Mouse (Mus musculus) stomach, embryonic 14.5 days (tissue): Measurements from ENCODE around the gene Lgals7. TPM values are rescaled to one million over a fixed set of nuclear protein-coding genes. Genes with fewer than 3 reads are reported as not detected.
"Not testable (repeated sequence)": the region's sequence is repeated elsewhere in the genome, so short reads cannot be mapped to it uniquely, and the experiment has no call there.

ENCODE experiments used
- ATAC-seq: fragments of 200-750 bp; cut with Nextera tagmentation; 2 replicates; pipeline ENCODE4 v1.8.0; 2017; ENCODE audit warnings: low read depth, moderate TSS enrichment; ENCODE audit not compliant: insufficient number of reproducible peaks, insufficient read depth, low FRiP score
- H3K27ac ChIP-seq: fragments of 300-500 bp; sonication (generic); 2 replicates; pipeline ENCODE4 v1.5.1; 2014; ENCODE audit warnings: mild to moderate bottlenecking, low read length, moderate library complexity, mixed read lengths
- H3K27me3 ChIP-seq: fragments of 300-500 bp; sonication (generic); 2 replicates; pipeline ENCODE4 v1.6.1; 2014; ENCODE audit warnings: low read length, control low read depth, mixed read lengths; ENCODE audit not compliant: control insufficient read depth, insufficient read depth
- H3K36me3 ChIP-seq: fragments of 300-500 bp; sonication (generic); 2 replicates; pipeline ENCODE4 v1.6.1; 2014; ENCODE audit warnings: mild to moderate bottlenecking, control low read depth, low read length, moderate library complexity, mixed read lengths; ENCODE audit not compliant: control insufficient read depth, insufficient read depth
- H3K4me1 ChIP-seq: fragments of 300-500 bp; sonication (generic); 2 replicates; pipeline ENCODE4 v1.6.1; 2014; ENCODE audit warnings: low read length, control low read depth, mixed read lengths; ENCODE audit not compliant: control insufficient read depth, insufficient read depth
- H3K4me2 ChIP-seq: fragments of 300-500 bp; sonication (generic); replicated peaks from 2 replicates; pipeline ENCODE4 v1.6.1; 2014; ENCODE audit warnings: low read depth, low read length, control low read depth
- H3K4me3 ChIP-seq: fragments of 300-500 bp; sonication (generic); 2 replicates; pipeline ENCODE4 v1.5.1; 2014; ENCODE audit warnings: low read depth, low read length, control low read depth
- H3K9ac ChIP-seq: fragments of 300-500 bp; sonication (generic); replicated peaks from 2 replicates; pipeline ENCODE4 v1.6.1; 2014; ENCODE audit warnings: low read depth, mild to moderate bottlenecking, control low read depth, low read length, moderate library complexity, mixed read lengths
- H3K9me3 ChIP-seq: fragments of 300-500 bp; sonication (generic); 2 replicates; pipeline ENCODE4 v1.6.1; 2016; ENCODE audit warnings: low read depth, low read length, control low read depth; ENCODE audit not compliant: control insufficient read depth
- WGBS: fragments of 180-500 bp; shearing (Covaris S2); extraction: QIAGEN DNeasy Blood & Tissue Kit; methylation state at CpG from one replicate; pipeline ENCODE4 v1.1.7; 2014; 5-methylcytosine and 5-hydroxymethylcytosine counted together
- polyA plus RNA-seq: library from polyadenylated mRNA; unstranded; fragments of >200 nt; fragmentation: Nextera tagmentation; extraction: Ambion mirVana; gene quantifications from 2 replicates; pipeline ENCODE4 v1.2.1, GENCODE M21; 2014

Gene Lgals7
- polyA plus RNA-seq, 1 experiment from 2014 or later: 1.5 TPM

- Histone ChIP-seq H3K36me3 (no peaks in the 10 kb centered on the region), H3K27me3 (no peaks in the 10 kb centered on the region), H3K27ac (no peak overlapping the region), H3K9me3 (no peaks in the 10 kb centered on the region), H3K4me3 (no peak overlapping the region), H3K4me2 (no peak overlapping the region), H3K4me1 (no peaks in the 10 kb centered on the region), H3K9ac (no peak overlapping the region)
- WGBS: 70% methylated on average over 4 of the region's 4 CpGs
- ATAC-seq: no peak
Measured at GRCm38 (mm10) chr7:28876099-28876498, 12.4 kb downstream of the Lgals7 start.

- WGBS: 83% methylated on average over 7 of the region's 7 CpGs
- Histone ChIP-seq H3K4me3 (no peak overlapping the region), H3K4me1 (no peaks in the 10 kb centered on the region), H3K27ac (no peak overlapping the region), H3K36me3 (no peaks in the 10 kb centered on the region), H3K27me3 (no peaks in the 10 kb centered on the region), H3K9me3 (no peaks in the 10 kb centered on the region), H3K4me2 (no peak overlapping the region), H3K9ac (no peak overlapping the region)
- no peak for ATAC-seq
Measured at GRCm38 (mm10) chr7:28877155-28877554, 13.5 kb downstream of the Lgals7 start.

DNA sequence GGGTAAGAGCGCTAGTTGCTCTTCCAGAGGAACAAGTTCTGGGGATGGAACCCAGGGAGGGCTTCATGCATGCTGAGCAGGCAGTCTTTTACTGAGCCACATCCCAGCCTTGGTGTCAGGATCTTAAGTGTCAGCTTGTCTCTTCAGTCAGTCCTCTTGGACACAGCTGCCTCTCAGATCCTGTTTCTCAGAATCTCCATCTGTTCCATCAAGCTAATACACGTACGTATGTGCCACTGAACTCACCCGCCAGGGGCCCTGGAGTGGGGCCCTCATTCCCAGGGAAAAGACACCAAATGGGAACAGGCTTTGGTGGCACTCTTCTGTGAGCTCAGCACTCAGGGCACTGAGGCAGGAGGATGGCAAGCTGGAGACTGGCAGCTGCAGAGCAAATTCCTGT is 14.2 kb downstream of the Lgals7 start:
- no peak overlapping the region for H3K4me3 ChIP-seq
- ATAC-seq: no peak
- WGBS: 76% methylated on average over 4 of the region's 4 CpGs
- no peaks in the 10 kb centered on the region for H3K4me1 ChIP-seq
- H3K27ac ChIP-seq: no peak overlapping the region
- no peak overlapping the region for H3K4me2 ChIP-seq
- H3K9me3 ChIP-seq: no peaks in the 10 kb centered on the region
- no peak overlapping the region for H3K9ac ChIP-seq
- no peaks in the 10 kb centered on the region for H3K27me3 ChIP-seq
- H3K36me3 ChIP-seq: no peaks in the 10 kb centered on the region

- WGBS: 66% methylated on average over 7 of the region's 7 CpGs
Measured at GRCm38 (mm10) chr7:28879606-28880005, 16.0 kb downstream of the Lgals7 start.

DNA sequence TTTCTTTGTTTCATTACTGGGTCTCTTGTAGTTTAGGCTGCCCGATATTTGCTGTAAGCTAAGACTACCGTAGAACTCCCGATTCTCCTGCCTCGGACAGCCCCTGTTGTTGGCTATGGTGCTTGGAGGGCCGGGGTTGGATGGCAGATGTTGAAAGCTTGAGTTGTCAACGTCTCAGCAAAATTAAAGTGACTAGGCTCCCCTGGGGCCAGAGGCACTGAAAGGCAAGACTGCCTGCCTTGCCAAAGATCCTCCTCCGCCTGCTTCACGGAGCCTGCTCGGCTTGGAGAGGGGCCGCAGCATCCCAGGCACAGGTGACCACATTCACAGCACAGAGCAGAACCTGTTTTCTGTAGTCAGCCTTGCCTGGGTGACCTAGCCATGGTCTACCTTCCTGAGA is 16.9 kb downstream of the Lgals7 start:
- WGBS: 84% methylated on average over 10 of the region's 10 CpGs
- H3K27ac ChIP-seq: no peak overlapping the region

More at GRCm38 (mm10) chr7:28879606-28880005, 16.0 kb downstream of the Lgals7 start:
- Histone ChIP-seq H3K4me2 (no peak overlapping the region), H3K27me3 (no peaks in the 10 kb centered on the region), H3K9me3 (no peaks in the 10 kb centered on the region), H3K4me1 (no peaks in the 10 kb centered on the region), H3K36me3 (no peaks in the 10 kb centered on the region), H3K4me3 (no peak overlapping the region), H3K27ac (no peak overlapping the region), H3K9ac (no peak overlapping the region)
- ATAC-seq: no peak

GRCm38 (mm10) chr7:28881199-28881598 is 17.5 kb downstream of the Lgals7 start, which contains the start of gene Capn12:
Capn12 (plus strand) TSS chr7:28881422.
- Histone ChIP-seq H3K9ac (no peak within 1 kb of the TSS), H3K27ac (no peak within 1 kb of the TSS), H3K4me3 (no peak within 1 kb of the TSS), H3K27me3 (no peaks in the 10 kb centered on the region), H3K4me2 (no peak within 1 kb of the TSS), H3K36me3 (no peaks in the 10 kb centered on the region), H3K9me3 (no peaks in the 10 kb centered on the region), H3K4me1 (no peaks in the 10 kb centered on the region)
- no peak for ATAC-seq
- 43% methylated on average over 13 of the region's 13 CpGs for WGBS

More for the DNA sequence above, 16.9 kb downstream of the Lgals7 start:
- Histone ChIP-seq H3K4me2 (no peak overlapping the region), H3K9me3 (no peaks in the 10 kb centered on the region), H3K4me3 (no peak overlapping the region), H3K4me1 (no peaks in the 10 kb centered on the region), H3K27me3 (no peaks in the 10 kb centered on the region), H3K9ac (no peak overlapping the region), H3K36me3 (no peaks in the 10 kb centered on the region)
- ATAC-seq: no peak

- Histone ChIP-seq H3K27me3 (peaks cover 8% of the 10 kb centered on the region; the same call in 1 of the 2 replicates), H3K9me3 (no peaks in the 10 kb centered on the region), H3K4me2 (no peak overlapping the region), H3K27ac (no peak overlapping the region), H3K9ac (no peak overlapping the region), H3K36me3 (no peaks in the 10 kb centered on the region), H3K4me1 (no peaks in the 10 kb centered on the region), H3K4me3 (no peak overlapping the region)
- 76% methylated on average over 11 of the region's 11 CpGs for WGBS
- ATAC-seq: no peak
Measured at GRCm38 (mm10) chr7:28883039-28883438, 19.4 kb downstream of the Lgals7 start.

GRCm38 (mm10) chr7:28883704-28884103 is 20.1 kb downstream of the Lgals7 start:
- WGBS: 84% methylated on average over 4 of the region's 4 CpGs
- ATAC-seq, H3K9ac ChIP-seq, H3K9me3 ChIP-seq, H3K27ac ChIP-seq, H3K4me2 ChIP-seq, H3K36me3 ChIP-seq, H3K4me3 ChIP-seq, H3K4me1 ChIP-seq: not testable (repeated sequence)
- peaks cover 11% of the 10 kb centered on the region; the same call in 1 of the 2 replicates for H3K27me3 ChIP-seq

GRCm38 (mm10) chr7:28886486-28886885 is 22.8 kb downstream of the Lgals7 start:
- ATAC-seq: 0 out of 2 replicates have a peak, but pooled peaks have one; percentile 42
- WGBS: 16% methylated on average over 14 of the region's 14 CpGs
- no peak overlapping the region for H3K4me2 ChIP-seq
- H3K36me3 ChIP-seq: peaks cover 2% of the 10 kb centered on the region; the same call in 1 of the 2 replicates
- H3K27ac ChIP-seq: no peak overlapping the region
- H3K9me3 ChIP-seq: no peaks in the 10 kb centered on the region
- H3K27me3 ChIP-seq: peaks cover 15% of the 10 kb centered on the region; the same call in 1 of the 2 replicates
- peaks cover 10% of the 10 kb centered on the region for H3K4me1 ChIP-seq
- no peak overlapping the region for H3K9ac ChIP-seq
- no peak overlapping the region for H3K4me3 ChIP-seq
